Mouse (Mus musculus): ENCODE measurements around the gene Ank2. TPM values are rescaled to one million over a fixed set of nuclear protein-coding genes. Genes with fewer than 3 reads are reported as not detected.
A peak's percentile ranks its signal among the peaks of the same experiment; 100 is the strongest.
"Not testable (repeated sequence)": the region's sequence is repeated elsewhere in the genome, so short reads cannot be mapped to it uniquely, and the experiment has no call there.

Ank2 gene
- total and polyA plus RNA-seq, 2 experiments: 1.2 to 5.6 TPM

- WGBS: 87% methylated on average over 6 of the region's 6 CpGs
- H3K4me1 ChIP-seq (ENCODE audit: control insufficient read depth, insufficient read depth, low read length): no peaks in the 10 kb centered on the region
- H3K4me3 ChIP-seq (ENCODE audit: insufficient read depth, low read depth, low read length): no peak overlapping the region
- no peaks in the 10 kb centered on the region for H3K36me3 ChIP-seq (ENCODE audit: control insufficient read depth, insufficient read depth, low read length)
- DNase-seq (ENCODE audit: extremely low read depth, low read depth, low spot score): no peak
- H3K79me2 ChIP-seq (ENCODE audit: control insufficient read depth, insufficient read depth, low read length): no peaks in the 10 kb centered on the region
- no peaks in the 10 kb centered on the region for H3K27me3 ChIP-seq (ENCODE audit: control insufficient read depth, insufficient read depth, low read length)
- TF ChIP-seq CTCF (IDR thresholded peaks at IDR 0.05; ENCODE audit: low read depth, low read length) (no peak), POLR2A (IDR thresholded peaks at IDR 0.05; ENCODE audit: extremely low read depth, insufficient read depth, low read length) (no peak)
- no peak overlapping the region for H3K27ac ChIP-seq (replicated peaks; ENCODE audit: insufficient read depth, low read depth, low read length)
- H3K9ac ChIP-seq (ENCODE audit: low read depth, low read length): no peak overlapping the region
These were observed 167.6 kb downstream of the Ank2 start for GRCm38 (mm10) chr3:127331562-127331961.

- Histone ChIP-seq H3K27ac (replicated peaks; ENCODE audit: insufficient read depth, low read depth, low read length) (no peak overlapping the region), H3K9ac (ENCODE audit: low read depth, low read length) (no peak overlapping the region), H3K79me2 (ENCODE audit: control insufficient read depth, insufficient read depth, low read length) (no peaks in the 10 kb centered on the region), H3K27me3 (ENCODE audit: control insufficient read depth, insufficient read depth, low read length) (no peaks in the 10 kb centered on the region), H3K4me1 (ENCODE audit: control insufficient read depth, insufficient read depth, low read length) (peaks cover 2% of the 10 kb centered on the region; the same call in 1 of the 2 replicates), H3K4me3 (ENCODE audit: insufficient read depth, low read depth, low read length) (no peak overlapping the region), H3K36me3 (ENCODE audit: control insufficient read depth, insufficient read depth, low read length) (no peaks in the 10 kb centered on the region)
- TF ChIP-seq POLR2A (IDR thresholded peaks at IDR 0.05; ENCODE audit: extremely low read depth, insufficient read depth, low read length) (no peak), CTCF (IDR thresholded peaks at IDR 0.05; ENCODE audit: low read depth, low read length) (no peak)
- DNase-seq (ENCODE audit: extremely low read depth, low read depth, low spot score): peak; percentile 77
- 20% methylated on average over 8 of the region's 8 CpGs for WGBS
These were observed 172.8 kb downstream of the Ank2 start for GRCm38 (mm10) chr3:127326355-127326754.

GRCm38 (mm10) chr3:127322870-127323269 lies 176.3 kb downstream of the Ank2 start:
- TF ChIP-seq CTCF (IDR thresholded peaks at IDR 0.05; ENCODE audit: low read depth, low read length) (peak; percentile 50), POLR2A (IDR thresholded peaks at IDR 0.05; ENCODE audit: extremely low read depth, insufficient read depth, low read length) (no peak)
- Histone ChIP-seq H3K4me3 (ENCODE audit: insufficient read depth, low read depth, low read length) (no peak overlapping the region), H3K27ac (replicated peaks; ENCODE audit: insufficient read depth, low read depth, low read length) (no peak overlapping the region), H3K79me2 (ENCODE audit: control insufficient read depth, insufficient read depth, low read length) (no peaks in the 10 kb centered on the region), H3K36me3 (ENCODE audit: control insufficient read depth, insufficient read depth, low read length) (no peaks in the 10 kb centered on the region), H3K9ac (ENCODE audit: low read depth, low read length) (no peak overlapping the region), H3K4me1 (ENCODE audit: control insufficient read depth, insufficient read depth, low read length) (peaks cover 2% of the 10 kb centered on the region; the same call in 1 of the 2 replicates), H3K27me3 (ENCODE audit: control insufficient read depth, insufficient read depth, low read length) (no peaks in the 10 kb centered on the region)
- peak; percentile 51 for DNase-seq (ENCODE audit: extremely low read depth, low read depth, low spot score)

- DNase-seq (ENCODE audit: extremely low read depth, low read depth, low spot score): peak; percentile 5
- Histone ChIP-seq H3K27me3 (ENCODE audit: control insufficient read depth, insufficient read depth, low read length) (no peaks in the 10 kb centered on the region), H3K4me3 (ENCODE audit: insufficient read depth, low read depth, low read length) (no peak overlapping the region), H3K4me1 (ENCODE audit: control insufficient read depth, insufficient read depth, low read length) (peaks cover 2% of the 10 kb centered on the region; the same call in 1 of the 2 replicates), H3K79me2 (ENCODE audit: control insufficient read depth, insufficient read depth, low read length) (no peaks in the 10 kb centered on the region), H3K27ac (replicated peaks; ENCODE audit: insufficient read depth, low read depth, low read length) (no peak overlapping the region), H3K36me3 (ENCODE audit: control insufficient read depth, insufficient read depth, low read length) (no peaks in the 10 kb centered on the region), H3K9ac (ENCODE audit: low read depth, low read length) (no peak overlapping the region)
- no peak for TF ChIP-seq CTCF (IDR thresholded peaks at IDR 0.05; ENCODE audit: low read depth, low read length)
- TF ChIP-seq POLR2A (IDR thresholded peaks at IDR 0.05; ENCODE audit: extremely low read depth, insufficient read depth, low read length): no peak
- WGBS: 16% methylated on average over 5 of the region's 5 CpGs
These were observed 177.5 kb downstream of the Ank2 start for GRCm38 (mm10) chr3:127321645-127322044.

- 82% methylated on average over 5 of the region's 5 CpGs for WGBS
- DNase-seq (ENCODE audit: extremely low read depth, low read depth, low spot score): not testable (repeated sequence)
These were observed 178.1 kb downstream of the Ank2 start for GRCm38 (mm10) chr3:127321031-127321430.

GRCm38 (mm10) chr3:127320311-127320710 lies 178.8 kb downstream of the Ank2 start:
- Histone ChIP-seq H3K27ac (replicated peaks; ENCODE audit: insufficient read depth, low read depth, low read length) (no peak overlapping the region), H3K27me3 (ENCODE audit: control insufficient read depth, insufficient read depth, low read length) (no peaks in the 10 kb centered on the region), H3K79me2 (ENCODE audit: control insufficient read depth, insufficient read depth, low read length) (no peaks in the 10 kb centered on the region), H3K9ac (ENCODE audit: low read depth, low read length) (no peak overlapping the region), H3K4me3 (ENCODE audit: insufficient read depth, low read depth, low read length) (no peak overlapping the region), H3K4me1 (ENCODE audit: control insufficient read depth, insufficient read depth, low read length) (no peaks in the 10 kb centered on the region), H3K36me3 (ENCODE audit: control insufficient read depth, insufficient read depth, low read length) (no peaks in the 10 kb centered on the region)
- no peak for DNase-seq (ENCODE audit: extremely low read depth, low read depth, low spot score)
- 81% methylated on average over 8 of the region's 8 CpGs for WGBS
- TF ChIP-seq POLR2A (IDR thresholded peaks at IDR 0.05; ENCODE audit: extremely low read depth, insufficient read depth, low read length): no peak
- no peak for TF ChIP-seq CTCF (IDR thresholded peaks at IDR 0.05; ENCODE audit: low read depth, low read length)

More at GRCm38 (mm10) chr3:127321031-127321430, 178.1 kb downstream of the Ank2 start:
- H3K4me3 ChIP-seq (ENCODE audit: insufficient read depth, low read depth, low read length); H3K27ac ChIP-seq (replicated peaks; ENCODE audit: insufficient read depth, low read depth, low read length); H3K4me1 ChIP-seq (ENCODE audit: control insufficient read depth, insufficient read depth, low read length); H3K36me3 ChIP-seq (ENCODE audit: control insufficient read depth, insufficient read depth, low read length); H3K79me2 ChIP-seq (ENCODE audit: control insufficient read depth, insufficient read depth, low read length); H3K9ac ChIP-seq (ENCODE audit: low read depth, low read length); H3K27me3 ChIP-seq (ENCODE audit: control insufficient read depth, insufficient read depth, low read length): not testable (repeated sequence)

Measured in liver, adult 2 months (tissue).